Mouse (Mus musculus): ENCODE results near the gene C87414. TPM values are rescaled to one million over a fixed set of nuclear protein-coding genes. Genes with fewer than 3 reads are reported as not detected.
"Not testable (repeated sequence)": the region's sequence is repeated elsewhere in the genome, so short reads cannot be mapped to it uniquely, and the experiment has no call there.

Gene C87414
- not detected in 2 replicates for polyA plus RNA-seq (2016; fragmentation: Nextera tagmentation; extraction: Ambion mirVana)

GRCm38 (mm10) chr5:93671451-93671850 is at the start of gene C87414:
Gene C87414 (minus strand): TSS chr5:93671551.
- H3K9ac ChIP-seq (replicated peaks); H3K27ac ChIP-seq; ATAC-seq (ENCODE audit: insufficient number of reproducible peaks, insufficient read depth, low FRiP score, low TSS enrichment, low read depth); H3K36me3 ChIP-seq; H3K4me1 ChIP-seq (replicated peaks); H3K4me3 ChIP-seq (replicated peaks); H3K27me3 ChIP-seq; H3K9me3 ChIP-seq; H3K4me2 ChIP-seq: not testable (repeated sequence)
- 63% methylated on average over 1 of the region's 3 CpGs for WGBS

GRCm38 (mm10) chr5:93684661-93685060 is 13.3 kb upstream of the C87414 start:
- H3K27ac ChIP-seq; ATAC-seq (ENCODE audit: insufficient number of reproducible peaks, insufficient read depth, low FRiP score, low TSS enrichment, low read depth); H3K9me3 ChIP-seq; H3K4me1 ChIP-seq (replicated peaks); H3K9ac ChIP-seq (replicated peaks); H3K4me2 ChIP-seq; H3K4me3 ChIP-seq (replicated peaks); H3K36me3 ChIP-seq; H3K27me3 ChIP-seq: not testable (repeated sequence)
- 67% methylated on average over 3 of the region's 3 CpGs for whole genome bisulfite sequencing

Other genes with a start within 250 kb of the C87414 start
- not detected in 2 replicates for gene Gm16427, start 131.4 kb downstream of the C87414 start, polyA plus RNA-seq (2016; fragmentation: Nextera tagmentation; extraction: Ambion mirVana)
- gene Gm7792, start 172.2 kb upstream of the C87414 start, polyA plus RNA-seq (2016; fragmentation: Nextera tagmentation; extraction: Ambion mirVana), result not detected in 2 replicates